Mouse (Mus musculus) ES-Bruce4 (cell line): ENCODE measurements around the gene Gm36210. TPM values are rescaled to one million over a fixed set of nuclear protein-coding genes. Genes with fewer than 3 reads are reported as not detected.

Experiments used
- H3K27ac ChIP-seq: 2 replicates; pipeline ENCODE4 v1.5.1; 2012; ENCODE audit warnings: low read length, inconsistent platforms; ENCODE audit not compliant: insufficient read depth
- H3K27me3 ChIP-seq: 2 replicates; pipeline ENCODE4 v1.6.1; 2012; ENCODE audit warnings: mild to moderate bottlenecking, low read length, inconsistent platforms; ENCODE audit not compliant: control insufficient read depth, poor library complexity, insufficient read depth, severe bottlenecking
- H3K36me3 ChIP-seq: 2 replicates; pipeline ENCODE4 v1.6.1; 2012; ENCODE audit warnings: inconsistent platforms, mild to moderate bottlenecking, low read length, moderate library complexity; ENCODE audit not compliant: control insufficient read depth, poor library complexity, insufficient read depth, severe bottlenecking
- H3K4me1 ChIP-seq: one replicate; pipeline ENCODE4 v1.8.1; 2011; ENCODE audit warnings: low read length; ENCODE audit not compliant: control insufficient read depth, insufficient read depth
- H3K4me3 ChIP-seq: 2 replicates; pipeline ENCODE4 v1.5.1; 2011; ENCODE audit warnings: low read depth, mild to moderate bottlenecking, low read length
- H3K9ac ChIP-seq: 2 replicates; pipeline ENCODE4 v1.6.1; 2012; ENCODE audit warnings: low read depth, mild to moderate bottlenecking, inconsistent platforms; ENCODE audit not compliant: poor library complexity, severe bottlenecking
- H3K9me3 ChIP-seq: replicated peaks from 2 replicates; pipeline ENCODE4 v1.6.1; 2012; ENCODE audit warnings: mild to moderate bottlenecking, low read length, inconsistent platforms; ENCODE audit not compliant: control insufficient read depth, poor library complexity, insufficient read depth, severe bottlenecking
- CTCF ChIP-seq: IDR thresholded peaks from one replicate; pipeline ENCODE4 v1.8.1; 2011; ENCODE audit warnings: low read depth, low read length
- EP300 ChIP-seq: IDR thresholded peaks from 2 replicates; pipeline ENCODE4 v1.6.1; 2011; ENCODE audit warnings: low read depth, low read length; ENCODE audit not compliant: insufficient read depth
- POLR2A ChIP-seq: IDR thresholded peaks from one replicate; pipeline ENCODE4 v1.8.1; 2011; ENCODE audit warnings: low read length; ENCODE audit not compliant: insufficient read depth
- polyA plus RNA-seq: library from polyadenylated mRNA; stranded (reverse); fragments of >200 nt; gene quantifications from 2 replicates; pipeline ENCODE4 v1.2.4, GENCODE M21; 2011; ENCODE audit warnings: low read depth; ENCODE audit not compliant: missing spikeins, insufficient read depth, insufficient read length

Gm36210 gene
- polyA plus RNA-seq, 1 experiment: 1.1 TPM

- no peaks in the 10 kb centered on the region for H3K9me3 ChIP-seq
- no peak overlapping the region for H3K9ac ChIP-seq
- H3K4me1 ChIP-seq: no peaks in the 10 kb centered on the region
- H3K27me3 ChIP-seq: no peaks in the 10 kb centered on the region
- H3K4me3 ChIP-seq: no peak overlapping the region
- H3K36me3 ChIP-seq: no peaks in the 10 kb centered on the region
- no peak overlapping the region for H3K27ac ChIP-seq
- TF ChIP-seq CTCF (no peak), EP300 (no peak)
Measured at GRCm38 (mm10) chr7:4933103-4933502, 26.8 kb upstream of the Gm36210 start.

GRCm38 (mm10) chr7:4928323-4928722 is 22.0 kb upstream of the Gm36210 start:
- H3K4me1 ChIP-seq: no peaks in the 10 kb centered on the region
- H3K4me3 ChIP-seq: no peak overlapping the region
- no peak overlapping the region for H3K27ac ChIP-seq
- no peaks in the 10 kb centered on the region for H3K36me3 ChIP-seq
- no peaks in the 10 kb centered on the region for H3K27me3 ChIP-seq
- no peak overlapping the region for H3K9ac ChIP-seq
- H3K9me3 ChIP-seq: no peaks in the 10 kb centered on the region
- TF ChIP-seq POLR2A (no peak), EP300 (no peak), CTCF (no peak)

- H3K9ac ChIP-seq: no peak overlapping the region
- no peaks in the 10 kb centered on the region for H3K9me3 ChIP-seq
- no peaks in the 10 kb centered on the region for H3K4me1 ChIP-seq
- H3K36me3 ChIP-seq: no peaks in the 10 kb centered on the region
- no peak overlapping the region for H3K27ac ChIP-seq
- TF ChIP-seq EP300: no peak
- H3K4me3 ChIP-seq: no peak overlapping the region
- no peaks in the 10 kb centered on the region for H3K27me3 ChIP-seq
Measured at GRCm38 (mm10) chr7:4927711-4928110, 21.4 kb upstream of the Gm36210 start.

GRCm38 (mm10) chr7:4926849-4927248 is 20.5 kb upstream of the Gm36210 start:
- H3K9ac ChIP-seq: no peak overlapping the region
- H3K4me1 ChIP-seq: no peaks in the 10 kb centered on the region
- no peak for TF ChIP-seq EP300
- TF ChIP-seq CTCF: no peak
- TF ChIP-seq POLR2A: no peak
- H3K9me3 ChIP-seq: no peaks in the 10 kb centered on the region
- no peaks in the 10 kb centered on the region for H3K27me3 ChIP-seq
- no peaks in the 10 kb centered on the region for H3K36me3 ChIP-seq
- H3K27ac ChIP-seq: no peak overlapping the region
- no peak overlapping the region for H3K4me3 ChIP-seq

- H3K9me3 ChIP-seq: no peaks in the 10 kb centered on the region
- H3K27me3 ChIP-seq: no peaks in the 10 kb centered on the region
- TF ChIP-seq POLR2A (no peak), CTCF (no peak), EP300 (no peak)
- H3K27ac ChIP-seq: no peak within 1 kb of the TSS
- H3K36me3 ChIP-seq: no peaks in the 10 kb centered on the region
- H3K9ac ChIP-seq: no peak within 1 kb of the TSS
- H3K4me3 ChIP-seq: no peak within 1 kb of the TSS
- H3K4me1 ChIP-seq: no peaks in the 10 kb centered on the region
Measured at GRCm38 (mm10) chr7:4925441-4926381, 19.4 kb upstream of the Gm36210 start, which contains the start of gene Ssc5d. TSS of gene Ssc5d (plus strand) at chr7:4925785.

- Histone ChIP-seq H3K4me3 (no peak overlapping the region), H3K36me3 (no peaks in the 10 kb centered on the region), H3K4me1 (no peaks in the 10 kb centered on the region), H3K27ac (no peak overlapping the region), H3K9ac (no peak overlapping the region), H3K9me3 (no peaks in the 10 kb centered on the region), H3K27me3 (no peaks in the 10 kb centered on the region)
- TF ChIP-seq CTCF (no peak), POLR2A (no peak), EP300 (no peak)
Measured at GRCm38 (mm10) chr7:4924891-4925301, 18.6 kb upstream of the Gm36210 start.
